Mouse (Mus musculus): ENCODE measurements around the gene Tacr1. TPM values are rescaled to one million over a fixed set of nuclear protein-coding genes. Genes with fewer than 3 reads are reported as not detected.

Gene Tacr1
- total RNA-seq, 2 experiments from 2014 or later = not detected

- no peak for TF ChIP-seq CTCF (IDR thresholded peaks at IDR 0.05)
- H3K27ac ChIP-seq = no peak overlapping the region
- intact Hi-C loops (cut with DNase I) = no loop called here
- no peak overlapping the region for H3K4me3 ChIP-seq
- DNase-seq = no peak
Observed at GRCm38 (mm10) chr6:82458762-82459389, 56.7 kb downstream of the Tacr1 start.

DNA sequence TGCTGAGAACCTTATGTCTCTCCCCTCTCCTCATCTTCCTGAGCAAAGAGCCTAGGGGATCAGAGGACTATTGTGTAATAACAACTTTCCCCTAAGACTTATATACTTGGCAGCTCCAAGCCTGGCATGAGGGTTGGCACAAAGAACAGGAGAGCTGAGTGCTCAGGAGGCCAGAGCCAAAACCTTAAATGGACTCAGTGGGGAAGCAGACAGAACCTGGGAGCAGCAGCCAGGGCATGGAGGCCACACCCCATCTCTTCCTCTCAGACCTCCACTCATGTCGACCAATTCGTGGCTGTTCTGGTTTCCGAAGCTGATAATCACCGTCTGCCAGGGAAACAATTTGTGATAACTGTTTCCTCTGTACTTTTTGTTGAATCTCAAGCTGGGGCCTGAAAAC, 61.0 kb downstream of the Tacr1 start:
- no peak for TF ChIP-seq CTCF (IDR thresholded peaks at IDR 0.05)
- Histone ChIP-seq H3K4me3 (no peak overlapping the region), H3K27ac (no peak overlapping the region)
- intact Hi-C loops (cut with DNase I) = no loop called here
- no peak for DNase-seq

DNA sequence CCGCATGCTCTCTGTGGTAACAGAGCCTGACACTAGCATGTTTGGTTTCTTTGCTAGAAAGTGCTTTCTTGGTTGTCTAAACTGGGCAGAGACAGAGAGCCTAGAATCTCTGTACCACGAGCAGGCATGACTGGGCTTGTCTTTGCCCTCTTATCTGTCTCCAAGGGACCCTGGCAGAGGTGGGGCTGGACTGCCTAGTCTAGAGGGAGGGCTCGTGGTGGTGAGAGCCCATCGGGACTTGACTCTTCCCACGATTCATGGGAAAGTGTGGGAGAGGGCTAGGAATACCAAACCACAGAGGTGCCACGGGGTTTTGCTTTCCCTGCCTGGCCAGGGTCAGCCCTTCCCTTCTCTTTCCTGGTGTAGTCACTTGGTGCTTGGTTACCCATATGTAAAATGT, 72.3 kb downstream of the Tacr1 start:
- DNase-seq = no peak
- no peak for TF ChIP-seq CTCF (IDR thresholded peaks at IDR 0.05)
- H3K4me3 ChIP-seq = no peak overlapping the region
- no peak overlapping the region for H3K27ac ChIP-seq
- intact Hi-C loops (cut with DNase I) = no loop called here

- Histone ChIP-seq H3K4me3 (no peak overlapping the region), H3K27ac (no peak overlapping the region)
- no peak for TF ChIP-seq CTCF (IDR thresholded peaks at IDR 0.05)
- intact Hi-C loops (cut with DNase I) = no loop called here
- no peak for DNase-seq
Observed at GRCm38 (mm10) chr6:82483842-82484241, 81.7 kb downstream of the Tacr1 start.

DNA sequence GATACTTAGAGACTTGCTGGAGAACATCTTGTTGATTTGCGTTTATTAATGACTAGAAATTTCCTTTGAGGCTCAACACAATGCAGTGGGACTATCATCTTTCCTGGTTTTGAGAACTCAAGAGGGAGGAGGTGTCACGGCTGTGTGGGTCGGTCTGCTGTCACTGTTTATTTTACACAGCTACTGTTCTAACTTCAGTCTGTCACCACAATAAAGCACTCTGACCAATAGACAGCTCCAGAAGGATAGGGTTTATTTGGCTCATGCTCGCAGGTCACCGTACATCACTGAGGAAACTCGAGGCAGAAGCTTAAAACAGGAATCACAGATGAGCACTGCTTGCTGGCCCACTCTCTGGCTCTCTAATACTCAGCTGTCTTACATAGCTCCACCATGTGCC, 92.3 kb downstream of the Tacr1 start:
- H3K27ac ChIP-seq = no peak overlapping the region
- no peak for TF ChIP-seq CTCF (IDR thresholded peaks at IDR 0.05)
- DNase-seq = no peak
- intact Hi-C loops (cut with DNase I) = no loop called here
- H3K4me3 ChIP-seq = no peak overlapping the region

- no peak for DNase-seq
- no peak for TF ChIP-seq CTCF (IDR thresholded peaks at IDR 0.05)
- no peak overlapping the region for H3K27ac ChIP-seq
- no peak overlapping the region for H3K4me3 ChIP-seq
- intact Hi-C loops (cut with DNase I) = no loop called here
Observed at GRCm38 (mm10) chr6:82510843-82511416, 108.8 kb downstream of the Tacr1 start.

DNA sequence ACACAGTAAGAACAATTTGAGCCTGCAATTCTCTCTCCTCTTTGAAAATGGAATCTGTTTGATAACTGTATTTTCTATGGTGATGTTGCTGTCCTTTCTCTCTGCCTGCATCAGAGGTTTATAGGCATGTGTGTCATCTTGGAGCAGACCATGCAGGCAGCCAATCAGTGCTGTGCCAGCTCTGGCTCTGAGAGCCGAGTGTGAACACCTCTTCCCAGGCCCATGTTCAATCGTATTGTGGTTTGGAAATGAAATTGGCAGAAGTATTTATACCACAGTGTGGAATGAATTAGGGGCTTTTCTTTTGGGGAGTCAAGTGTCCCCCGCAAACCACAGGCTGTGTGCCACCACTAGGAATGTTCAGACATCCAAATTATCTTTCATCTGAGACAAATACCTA, 117.5 kb downstream of the Tacr1 start:
- intact Hi-C loops (cut with DNase I) = no loop called here
- no peak for TF ChIP-seq CTCF (IDR thresholded peaks at IDR 0.05)
- H3K27ac ChIP-seq = no peak overlapping the region
- H3K4me3 ChIP-seq = no peak overlapping the region
- DNase-seq = no peak

DNA sequence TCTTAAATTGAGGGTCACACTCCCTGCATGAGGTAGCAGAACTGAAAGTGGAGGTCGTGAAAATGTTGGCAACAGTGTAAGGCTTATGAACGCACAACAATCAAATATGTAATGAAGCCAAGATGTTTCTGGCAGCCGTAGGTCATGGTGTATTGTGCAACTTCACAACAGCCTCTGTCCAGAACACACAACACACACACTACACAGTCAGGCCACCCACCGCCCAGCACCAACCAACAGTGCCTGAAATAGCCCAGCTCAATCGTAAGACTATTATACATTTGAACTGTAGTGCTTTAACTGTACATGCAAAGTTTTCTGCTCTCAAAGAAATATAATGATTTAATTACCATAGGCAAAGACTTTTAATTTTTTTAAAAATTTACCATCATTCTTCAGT, 120.4 kb downstream of the Tacr1 start:
- no peak overlapping the region for H3K27ac ChIP-seq
- TF ChIP-seq CTCF (IDR thresholded peaks at IDR 0.05) = no peak
- no peak overlapping the region for H3K4me3 ChIP-seq
- DNase-seq = no peak
- intact Hi-C loops (cut with DNase I) = no loop called here

- intact Hi-C loops (cut with DNase I) = no loop called here
- no peak for TF ChIP-seq CTCF (IDR thresholded peaks at IDR 0.05)
- DNase-seq = no peak
- H3K27ac ChIP-seq = no peak overlapping the region
- no peak overlapping the region for H3K4me3 ChIP-seq
Observed at GRCm38 (mm10) chr6:82525107-82525867, 123.2 kb downstream of the Tacr1 start.

DNA sequence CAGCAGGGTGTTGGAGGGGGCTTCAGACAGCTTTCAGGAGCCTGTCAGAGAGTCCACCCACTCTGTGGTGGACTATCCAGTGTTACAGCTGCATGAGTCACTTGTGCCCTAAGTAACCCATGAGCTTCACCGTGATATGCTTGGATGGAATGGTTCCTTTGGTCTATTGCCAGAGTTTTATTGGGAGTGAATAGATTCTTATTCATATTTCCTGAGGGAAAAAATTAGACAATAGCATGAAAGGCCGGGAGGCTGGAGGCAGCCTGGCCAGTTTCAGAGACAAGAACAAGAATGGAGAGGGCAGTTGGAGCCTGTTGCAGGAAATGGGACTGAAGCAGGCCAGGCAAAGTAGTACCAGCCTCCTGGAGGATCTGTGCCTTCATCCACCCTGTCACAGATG, 126.5 kb downstream of the Tacr1 start:
- intact Hi-C loops (cut with DNase I) = no loop called here
- no peak for DNase-seq
- TF ChIP-seq CTCF (IDR thresholded peaks at IDR 0.05) = no peak
- Histone ChIP-seq H3K27ac (no peak overlapping the region), H3K4me3 (no peak overlapping the region)

DNA sequence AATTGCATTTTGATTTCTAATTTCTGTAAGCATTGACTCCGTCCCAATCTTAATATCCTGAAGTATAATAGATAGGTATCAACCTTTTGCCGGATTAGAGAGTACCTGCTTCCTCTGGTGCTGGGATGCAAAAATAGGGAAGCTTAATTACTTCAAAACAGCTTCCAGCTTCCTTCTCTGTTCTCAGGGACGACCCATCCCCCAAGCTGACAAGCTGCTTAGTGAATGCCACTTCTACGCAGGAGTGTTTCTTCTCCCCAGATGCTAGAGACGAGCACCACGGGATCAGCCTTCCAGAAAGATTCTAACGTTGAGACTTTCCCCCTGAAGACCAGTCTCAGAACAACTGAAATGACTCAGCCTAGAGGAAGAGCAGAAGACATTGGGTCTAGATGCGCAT, 134.5 kb downstream of the Tacr1 start:
- TF ChIP-seq CTCF (IDR thresholded peaks at IDR 0.05) = no peak
- no peak for DNase-seq
- intact Hi-C loops (cut with DNase I) = no loop called here
- no peak overlapping the region for H3K27ac ChIP-seq
- no peak overlapping the region for H3K4me3 ChIP-seq

DNA sequence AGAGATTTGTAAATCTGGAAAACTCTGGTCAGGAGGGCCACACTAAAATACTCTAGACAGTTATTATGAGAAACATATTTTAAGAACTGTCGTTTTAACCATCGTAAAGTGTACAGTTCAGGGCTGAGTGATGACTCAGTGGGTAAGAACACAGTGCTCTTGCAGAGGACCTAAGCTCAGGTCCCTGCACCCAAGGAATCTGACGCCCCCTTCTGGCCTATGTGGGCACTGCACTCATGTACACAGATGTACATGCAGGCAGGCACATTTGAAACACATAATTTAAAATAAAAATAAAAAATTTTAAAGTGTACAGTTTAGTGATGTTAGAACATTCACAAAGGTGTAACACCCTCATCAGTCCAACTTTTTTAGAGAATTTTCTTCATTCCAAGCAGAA, 147.1 kb downstream of the Tacr1 start:
- Histone ChIP-seq H3K4me3 (no peak overlapping the region), H3K27ac (no peak overlapping the region)
- no peak for DNase-seq
- intact Hi-C loops (cut with DNase I) = no loop called here
- no peak for TF ChIP-seq CTCF (IDR thresholded peaks at IDR 0.05)

DNA sequence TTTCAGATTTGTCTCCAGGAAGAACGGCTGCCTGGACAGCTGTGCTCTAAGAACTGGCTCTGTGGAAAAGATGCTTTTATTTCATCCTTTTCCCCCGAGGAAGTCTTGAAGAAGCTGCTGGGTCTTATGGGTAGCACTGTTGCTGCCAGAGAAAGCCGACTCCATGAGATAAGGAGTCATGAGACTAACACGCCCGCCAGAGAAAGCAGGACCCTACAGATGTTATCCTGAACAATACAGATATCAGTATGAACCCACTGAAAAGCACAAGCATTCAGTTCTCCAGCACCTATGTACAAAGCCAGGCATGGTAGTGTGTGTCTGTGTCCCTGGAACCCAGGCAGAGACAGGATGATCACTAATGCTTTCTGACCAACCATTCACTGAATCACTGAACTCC, 173.3 kb downstream of the Tacr1 start:
- no peak overlapping the region for H3K4me3 ChIP-seq
- TF ChIP-seq CTCF (IDR thresholded peaks at IDR 0.05) = no peak
- no peak overlapping the region for H3K27ac ChIP-seq
- DNase-seq = no peak
- intact Hi-C loops (cut with DNase I) = no loop called here

- intact Hi-C loops (cut with DNase I) = no loop called here
- TF ChIP-seq CTCF (IDR thresholded peaks at IDR 0.05) = no peak
- no peak for DNase-seq
- Histone ChIP-seq H3K4me3 (no peak overlapping the region), H3K27ac (no peak overlapping the region)
Observed at GRCm38 (mm10) chr6:82585396-82585795, 183.3 kb downstream of the Tacr1 start.

Data from gastrocnemius, adult 2 months (tissue).